Mouse (Mus musculus): ENCODE measurements around the gene Ctsll3. TPM values are rescaled to one million over a fixed set of nuclear protein-coding genes. Genes with fewer than 3 reads are reported as not detected.

The Ctsll3 gene
- total RNA-seq, 1 experiment from 2014 or later, result not detected

- ATAC-seq (replicated peaks; ENCODE audit: insufficient number of reproducible peaks, low FRiP score, low TSS enrichment, poor library complexity, severe bottlenecking), result no peak
These were observed 49.4 kb downstream of the Ctsll3 start for GRCm38 (mm10) chr13:60753216-60753615.

- ATAC-seq (replicated peaks; ENCODE audit: insufficient number of reproducible peaks, low FRiP score, low TSS enrichment, poor library complexity, severe bottlenecking), result no peak
These were observed 51.7 kb downstream of the Ctsll3 start for GRCm38 (mm10) chr13:60750930-60751329.

GRCm38 (mm10) chr13:60748556-60748955 is 54.1 kb downstream of the Ctsll3 start:
- ATAC-seq (replicated peaks; ENCODE audit: insufficient number of reproducible peaks, low FRiP score, low TSS enrichment, poor library complexity, severe bottlenecking), result no peak

Other genes starting within 250 kb of the Ctsll3 start
- gene Dapk1, start 200.9 kb downstream of the Ctsll3 start, total RNA-seq (2017), result 3.8 to 4.5 TPM (median 4.5 TPM) in 3 replicates
- gene BC051665, start 16.5 kb downstream of the Ctsll3 start, total RNA-seq (2017), result not detected in 3 replicates
- gene 4930486L24Rik, start 61.6 kb upstream of the Ctsll3 start, total RNA-seq (2017), result 2.1 TPM in 1 of 3 replicates, not detected in the others
- 4.3 to 25.3 TPM (median 13.1 TPM) in 3 replicates for gene Gm49392, start 94.0 kb upstream of the Ctsll3 start, total RNA-seq (2017)
- 49.2 to 249 TPM (median 61.2 TPM) in 3 replicates for gene Ctla2b, start 94.6 kb upstream of the Ctsll3 start, total RNA-seq (2017)
- not detected in 3 replicates for gene Tpbpb, start 102.0 kb upstream of the Ctsll3 start, total RNA-seq (2017)
- gene Gm49393, start 132.7 kb upstream of the Ctsll3 start, total RNA-seq (2017), result not detected in 3 replicates
- 15.1 to 325 TPM (median 39.5 TPM) in 3 replicates for gene Gm49391, start 133.7 kb upstream of the Ctsll3 start, total RNA-seq (2017)
- gene Ctla2a, start 133.8 kb upstream of the Ctsll3 start, total RNA-seq (2017), result 225 to 1,243 TPM (median 270 TPM) in 3 replicates
- gene Tpbpa, start 139.1 kb upstream of the Ctsll3 start, total RNA-seq (2017), result not detected in 3 replicates
- gene Ctsj, start 203.1 kb upstream of the Ctsll3 start, total RNA-seq (2017), result not detected in 3 replicates
- gene Ctsq, start 237.8 kb upstream of the Ctsll3 start, total RNA-seq (2017), result not detected in 3 replicates

All from monocyte, adult 5-6 weeks (primary cell).